Mouse (Mus musculus) kidney, postnatal 0 days (tissue): ENCODE measurements around the gene Ptk7. TPM values are rescaled to one million over a fixed set of nuclear protein-coding genes. Genes with fewer than 3 reads are reported as not detected.

ENCODE experiments used
- ATAC-seq: fragments of 200-750 bp; cut with Nextera tagmentation; replicated peaks from 2 replicates; pipeline ENCODE4 v1.8.0; 2017; ENCODE audit warnings: low read depth, moderate number of reproducible peaks, moderate TSS enrichment, moderate library complexity; ENCODE audit not compliant: low FRiP score
- DNase-seq: peaks from one replicate; pipeline ENCODE4 v3.0.0-alpha.2; 2016; ENCODE audit warnings: low spot score
- H3K27ac ChIP-seq: fragments of 300-500 bp; sonication (generic); 2 replicates; pipeline ENCODE4 v1.5.1; 2014; ENCODE audit warnings: mild to moderate bottlenecking
- H3K27me3 ChIP-seq: fragments of 300-500 bp; sonication (generic); 2 replicates; pipeline ENCODE4 v1.6.1; 2014; ENCODE audit warnings: low read length, mixed read lengths; ENCODE audit not compliant: insufficient read depth
- H3K36me3 ChIP-seq: fragments of 300-500 bp; sonication (generic); 2 replicates; pipeline ENCODE4 v1.6.1; 2014; ENCODE audit warnings: low read length, mixed read lengths; ENCODE audit not compliant: insufficient read depth
- H3K4me1 ChIP-seq: fragments of 300-500 bp; sonication (generic); replicated peaks from 2 replicates; pipeline ENCODE4 v1.6.1; 2014; ENCODE audit warnings: antibody characterized with exemption, low read length, mixed read lengths; ENCODE audit not compliant: insufficient read depth
- H3K4me2 ChIP-seq: fragments of 300-500 bp; sonication (generic); 2 replicates; pipeline ENCODE4 v1.6.1; 2014; ENCODE audit warnings: mild to moderate bottlenecking, low read length, moderate library complexity, mixed read lengths
- H3K4me3 ChIP-seq: fragments of 300-500 bp; sonication (generic); replicated peaks from 2 replicates; pipeline ENCODE4 v1.5.1; 2014; ENCODE audit warnings: low read depth, low read length
- H3K9ac ChIP-seq: fragments of 300-500 bp; sonication (generic); 2 replicates; pipeline ENCODE4 v1.6.1; 2014; ENCODE audit warnings: low read depth, low read length
- H3K9me3 ChIP-seq: fragments of 300-500 bp; sonication (generic); replicated peaks from 2 replicates; pipeline ENCODE4 v1.6.1; 2016; ENCODE audit warnings: low read length, inconsistent platforms, mixed read lengths
- CTCF ChIP-seq: IDR thresholded peaks from 2 replicates; pipeline ENCODE4 v1.5.1; 2016; ENCODE audit warnings: antibody characterized with exemption, low read depth, mild to moderate bottlenecking, moderate library complexity
- WGBS: fragments of 180-500 bp; shearing (Covaris S2); extraction: QIAGEN DNeasy Blood & Tissue Kit; methylation state at CpG from one replicate; pipeline ENCODE4 v1.1.7; 2014; 5-methylcytosine and 5-hydroxymethylcytosine counted together
- polyA plus RNA-seq: library from polyadenylated mRNA; unstranded; fragments of >200 nt; fragmentation: Nextera tagmentation; extraction: Ambion mirVana; gene quantifications from 2 replicates; pipeline ENCODE4 v1.2.1, GENCODE M21; 2015

Ptk7 gene
- polyA plus RNA-seq, 1 experiment from 2014 or later, result 94.0 TPM

DNA sequence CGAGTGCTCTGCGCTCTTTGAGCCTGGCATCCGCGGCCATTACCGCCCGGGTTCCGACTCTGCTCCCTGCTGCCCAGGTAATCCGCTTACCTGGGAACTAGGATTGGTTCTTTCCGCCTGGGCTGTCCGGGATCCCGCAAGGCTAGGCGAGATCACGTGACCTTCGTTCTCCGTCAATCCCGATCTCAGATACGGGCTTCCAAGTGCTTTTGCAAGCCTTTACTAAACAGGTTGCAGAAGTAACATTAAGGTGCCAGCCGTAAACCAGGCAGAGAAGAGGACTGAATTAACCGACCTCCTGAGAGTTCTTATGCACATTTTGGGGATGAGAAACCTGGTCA, 17.0 kb upstream of the Ptk7 start:
- H3K27me3 ChIP-seq, result no peaks in the 10 kb centered on the region
- H3K27ac ChIP-seq, result peak overlapping the region; percentile 83
- peak overlapping the region; percentile 79 for H3K9ac ChIP-seq
- peaks cover 17% of the 10 kb centered on the region; the same call in 1 of the 2 replicates for H3K4me1 ChIP-seq
- peak overlapping the region; percentile 76 for H3K4me3 ChIP-seq
- ATAC-seq (no peak), DNase-seq (peak; percentile 81)
- no peaks in the 10 kb centered on the region for H3K9me3 ChIP-seq
- H3K36me3 ChIP-seq, result peaks cover 18% of the 10 kb centered on the region
- WGBS, result 0% methylated on average over 19 of the region's 19 CpGs
- no peak for TF ChIP-seq CTCF
- peak overlapping the region; percentile 71 for H3K4me2 ChIP-seq

DNA sequence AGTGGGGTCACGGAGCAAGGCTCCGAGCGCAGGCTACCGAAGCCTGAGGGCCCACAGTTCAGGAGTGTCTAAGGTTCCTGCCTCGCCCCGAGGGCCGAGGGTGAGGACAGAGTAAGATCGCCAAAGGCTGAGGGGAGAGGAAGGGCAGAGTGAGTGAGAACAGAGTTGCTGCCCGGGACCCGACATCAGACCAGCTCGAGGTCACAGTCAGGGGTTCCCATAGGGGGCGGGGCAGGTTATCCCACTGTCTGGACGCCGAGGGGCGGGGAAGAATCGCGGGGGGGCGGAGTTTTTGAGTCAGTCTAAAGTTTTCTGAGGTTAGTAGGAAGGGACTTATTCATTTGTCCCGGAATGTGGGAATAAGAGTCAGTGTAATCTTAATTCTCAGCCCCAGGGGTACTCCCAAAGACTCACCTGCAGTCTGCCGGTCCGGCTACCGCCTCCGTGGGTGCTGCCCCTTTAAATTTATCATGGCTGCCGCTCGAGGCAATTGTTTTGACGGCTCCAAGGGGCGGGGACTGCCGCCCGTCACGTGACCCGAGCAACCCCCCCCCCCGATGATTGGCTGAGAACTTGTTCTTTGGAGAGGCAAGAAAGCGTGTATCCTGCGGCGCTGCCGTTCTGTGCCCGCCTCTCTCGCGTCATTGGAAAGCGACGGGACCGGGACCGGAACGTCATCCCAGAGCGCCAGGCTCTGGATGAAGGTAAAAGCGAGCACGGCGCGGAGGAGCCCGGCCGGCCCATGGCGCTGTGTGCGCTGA, 16.4 kb upstream of the Ptk7 start, which contains the start of the genes Klc4 and Mrpl2:
Gene Klc4 (minus strand): TSS at position 462 of the 761 bp plus-strand sequence.
Gene Mrpl2 (plus strand): TSS at position 669 of the 761 bp plus-strand sequence.
- TF ChIP-seq CTCF, result no peak
- WGBS, result 0% methylated on average over 53 of the region's 53 CpGs
- no peaks in the 10 kb centered on the region for H3K27me3 ChIP-seq
- DNase-seq, result peak; percentile 98
- peaks cover 11% of the 10 kb centered on the region; the same call in 1 of the 2 replicates for H3K4me1 ChIP-seq
- H3K27ac ChIP-seq, result peak within 1 kb of the TSS; percentile 86
- peaks cover 18% of the 10 kb centered on the region for H3K36me3 ChIP-seq
- ATAC-seq, result peak; percentile 73
- H3K4me2 ChIP-seq, result peak within 1 kb of the TSS; percentile 94
- peak within 1 kb of the TSS; percentile 76 for H3K4me3 ChIP-seq
- no peaks in the 10 kb centered on the region for H3K9me3 ChIP-seq
- peak within 1 kb of the TSS; percentile 79 for H3K9ac ChIP-seq

DNA sequence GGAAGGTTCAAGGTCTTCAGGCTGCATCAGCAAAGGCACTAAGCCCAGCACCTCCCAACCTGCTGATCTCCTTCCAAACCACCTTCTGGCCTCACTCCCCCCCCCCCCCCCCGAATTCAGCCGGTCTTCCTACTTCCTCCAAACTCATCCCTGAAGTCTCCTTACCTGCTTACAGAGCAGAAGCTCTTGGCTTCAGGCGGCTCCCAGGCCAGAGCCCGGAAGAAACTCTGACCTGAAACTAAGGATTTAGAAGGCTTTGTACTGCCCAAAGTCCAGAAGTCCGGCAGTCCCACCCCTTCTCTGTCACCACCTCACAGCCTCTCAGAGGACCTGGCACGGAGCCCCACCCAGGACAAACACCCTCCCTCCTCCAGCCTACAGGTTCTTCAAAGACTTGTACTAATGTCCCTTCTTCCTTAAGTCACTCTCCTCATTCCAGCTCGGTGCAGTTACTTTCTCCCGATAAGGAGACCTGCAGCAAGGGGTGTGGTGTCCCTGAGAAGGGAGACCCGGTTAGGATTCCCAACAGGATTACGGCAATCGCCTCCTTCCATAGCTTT, 15.7 kb upstream of the Ptk7 start:
- Histone ChIP-seq H3K9me3 (no peaks in the 10 kb centered on the region), H3K4me1 (peaks cover 11% of the 10 kb centered on the region; the same call in 1 of the 2 replicates), H3K9ac (peak overlapping the region; percentile 75), H3K4me2 (peak overlapping the region; percentile 94), H3K36me3 (peaks cover 23% of the 10 kb centered on the region), H3K27me3 (no peaks in the 10 kb centered on the region), H3K27ac (peak overlapping the region; percentile 86), H3K4me3 (peak overlapping the region; percentile 76)
- WGBS, result 4% methylated on average over 10 of the region's 11 CpGs
- ATAC-seq, result peak; percentile 73
- DNase-seq, result peak; percentile 59
- TF ChIP-seq CTCF, result no peak

GRCm38 (mm10) chr17:46644152-46644805, 15.0 kb upstream of the Ptk7 start:
- H3K9me3 ChIP-seq, result no peaks in the 10 kb centered on the region
- no peak for DNase-seq
- peaks cover 31% of the 10 kb centered on the region for H3K36me3 ChIP-seq
- ATAC-seq, result no peak
- no peaks in the 10 kb centered on the region for H3K27me3 ChIP-seq
- H3K4me3 ChIP-seq, result peak overlapping the region; percentile 76
- no peak for TF ChIP-seq CTCF
- peaks cover 8% of the 10 kb centered on the region; the same call in 1 of the 2 replicates for H3K4me1 ChIP-seq
- H3K9ac ChIP-seq, result peak overlapping the region; percentile 75; the same call in 1 of the 2 replicates
- peak overlapping the region; percentile 86 for H3K27ac ChIP-seq
- H3K4me2 ChIP-seq, result peak overlapping the region; percentile 94
- WGBS, result 79% methylated on average over 12 of the region's 12 CpGs

DNA sequence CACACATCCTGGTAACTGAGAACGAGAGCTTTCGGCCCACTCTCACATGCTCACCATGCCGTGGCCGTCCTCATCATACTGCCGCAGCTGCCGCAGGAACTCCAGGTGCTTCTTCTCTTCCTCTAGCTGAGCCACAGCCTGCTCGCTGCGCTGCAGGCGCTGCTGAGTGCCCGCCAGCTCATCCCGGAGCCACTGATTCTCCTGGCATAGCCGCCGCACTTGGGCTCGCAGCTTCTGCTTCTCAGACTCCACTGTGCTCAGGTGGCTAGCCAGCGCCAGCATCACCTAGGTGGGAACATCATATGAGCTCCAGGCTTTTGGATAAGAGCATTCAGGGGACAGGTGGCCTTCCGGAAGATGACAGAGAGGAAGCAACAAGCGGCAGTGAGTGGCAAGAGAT, 12.8 kb upstream of the Ptk7 start:
- Histone ChIP-seq H3K9me3 (no peaks in the 10 kb centered on the region), H3K9ac (no peak overlapping the region), H3K4me2 (no peak overlapping the region), H3K4me3 (no peak overlapping the region), H3K27ac (no peak overlapping the region), H3K27me3 (no peaks in the 10 kb centered on the region), H3K36me3 (peaks cover 22% of the 10 kb centered on the region; the same call in 1 of the 2 replicates), H3K4me1 (peaks cover 8% of the 10 kb centered on the region; the same call in 1 of the 2 replicates)
- DNase-seq (no peak), ATAC-seq (no peak)
- no peak for TF ChIP-seq CTCF
- 92% methylated on average over 17 of the region's 17 CpGs for WGBS

GRCm38 (mm10) chr17:46639929-46640328, 10.6 kb upstream of the Ptk7 start:
- Histone ChIP-seq H3K4me2 (no peak overlapping the region), H3K27ac (no peak overlapping the region)
- WGBS, result 56% methylated on average over 9 of the region's 9 CpGs

More at GRCm38 (mm10) chr17:46639929-46640328, 10.6 kb upstream of the Ptk7 start:
- DNase-seq (no peak), ATAC-seq (no peak)
- Histone ChIP-seq H3K9me3 (no peaks in the 10 kb centered on the region), H3K9ac (no peak overlapping the region), H3K27me3 (no peaks in the 10 kb centered on the region), H3K36me3 (peaks cover 30% of the 10 kb centered on the region), H3K4me3 (no peak overlapping the region), H3K4me1 (peaks cover 8% of the 10 kb centered on the region; the same call in 1 of the 2 replicates)
- no peak for TF ChIP-seq CTCF
